21 mouse cellular contexts compared by ENCODE assay signal in genomic region chr9:102929776-102930175, GRCm38 (mm10). TPM values are rescaled to one million over a fixed set of nuclear protein-coding genes. Genes with fewer than 3 reads are reported as not detected.
DNase-seq lines count a peak whose midpoint lies in the region; ATAC-seq lines count a peak whose summit lies in the region.
"Had no signal": no experiment of that assay in that cellular context is flagged by ENCODE, and none has a peak within 500 bp of the region (broad histone marks: within the 10 kb centered on the region; RNA-seq: fewer than 3 reads in every experiment).

No protein-coding gene starts in this region.

- no peaks in the 10 kb centered on the region for H3K27me3 ChIP-seq in forebrain, embryonic 11.5 days (ENCODE audit: control insufficient read depth, insufficient read depth, low read length)
- no peaks in the 10 kb centered on the region for H3K27me3 ChIP-seq in forebrain, embryonic 15.5 days
- H3K27me3 ChIP-seq in forebrain, embryonic 14.5 days (replicated peaks; ENCODE audit: control insufficient read depth, insufficient read depth, low read length): no peaks in the 10 kb centered on the region
- H3K27me3 ChIP-seq in hindbrain, embryonic 15.5 days: no peaks in the 10 kb centered on the region
- no peaks in the 10 kb centered on the region for H3K27me3 ChIP-seq in neural tube, embryonic 14.5 days (ENCODE audit: control insufficient read depth, insufficient read depth, low read length)
- H3K27me3 ChIP-seq in liver, embryonic 11.5 days (replicated peaks; ENCODE audit: control insufficient read depth, insufficient read depth, low read length): no peaks in the 10 kb centered on the region
- H3K27me3 ChIP-seq: CH12.LX; embryonic facial prominence, embryonic 15.5 days had no signal

- no peaks in the 10 kb centered on the region for H3K36me3 ChIP-seq in forebrain, embryonic 11.5 days (ENCODE audit: control insufficient read depth, insufficient read depth, low read length)
- H3K36me3 ChIP-seq in forebrain, embryonic 15.5 days: no peaks in the 10 kb centered on the region
- H3K36me3 ChIP-seq in forebrain, embryonic 14.5 days (ENCODE audit: control insufficient read depth, insufficient read depth, low read length): no peaks in the 10 kb centered on the region
- no peaks in the 10 kb centered on the region for H3K36me3 ChIP-seq in hindbrain, embryonic 15.5 days
- no peaks in the 10 kb centered on the region for H3K36me3 ChIP-seq in neural tube, embryonic 14.5 days (ENCODE audit: control insufficient read depth, insufficient read depth, low read length)
- no peaks in the 10 kb centered on the region for H3K36me3 ChIP-seq in liver, embryonic 11.5 days (ENCODE audit: control insufficient read depth, insufficient read depth, low read length)
- H3K36me3 ChIP-seq: embryonic facial prominence, embryonic 15.5 days had no signal

- DNase-seq in forebrain, embryonic 11.5 days (ENCODE audit: low spot score): no peak
- peak; percentile 54 for DNase-seq in forebrain, embryonic 14.5 days (ENCODE audit: low spot score)
- no peak for DNase-seq in right cerebral cortex, postnatal 36 days (ENCODE audit: low spot score in 2 of 2)
- DNase-seq in kidney, postnatal 25 days: no peak
- no peak for DNase-seq in liver, embryonic 11.5 days (ENCODE audit: low spot score)
- DNase-seq: adrenal gland, adult 8-10 months; cerebellum, adult 11-12 months; gastrocnemius, adult 2 months; heart, adult 18-20 months; kidney, postnatal 14 days; liver; lung, adult 18-20 months; right cerebral cortex, postnatal 25 days; thymus, postnatal 36 days had no signal

- ATAC-seq in forebrain, embryonic 11.5 days (replicated peaks; ENCODE audit: low FRiP score): 0 out of 2 replicates have a peak, but pooled peaks have one; percentile 39
- no peak; the same call in 1 of the 2 replicates for ATAC-seq in forebrain, embryonic 15.5 days (replicated peaks)
- peak; percentile 65 for ATAC-seq in forebrain, embryonic 14.5 days
- peak; percentile 56; the same call in 1 of the 2 replicates for ATAC-seq in hindbrain, embryonic 15.5 days (ENCODE audit: low FRiP score, low read depth)
- ATAC-seq in neural tube, embryonic 14.5 days (ENCODE audit: low read depth): 0 out of 2 replicates have a peak, but pooled peaks have one; percentile 46
- ATAC-seq in liver, embryonic 11.5 days (replicated peaks; ENCODE audit: low FRiP score): no peak

- no peak overlapping the region for H3K4me3 ChIP-seq in forebrain, embryonic 11.5 days (ENCODE audit: low read depth, low read length)
- no peak overlapping the region for H3K4me3 ChIP-seq in forebrain, embryonic 15.5 days
- H3K4me3 ChIP-seq in forebrain, embryonic 14.5 days (ENCODE audit: low read depth, low read length): no peak overlapping the region
- no peak overlapping the region for H3K4me3 ChIP-seq in hindbrain, embryonic 15.5 days
- no peak overlapping the region for H3K4me3 ChIP-seq in neural tube, embryonic 14.5 days (ENCODE audit: low read depth, low read length)
- H3K4me3 ChIP-seq in liver, embryonic 11.5 days (ENCODE audit: low read depth, low read length): no peak overlapping the region
- H3K4me3 ChIP-seq: embryonic facial prominence, embryonic 15.5 days; gastrocnemius, adult 2 months; myocyte had no signal

- H3K9me3 ChIP-seq in forebrain, embryonic 11.5 days (ENCODE audit: control insufficient read depth, low read length): no peaks in the 10 kb centered on the region
- H3K9me3 ChIP-seq in forebrain, embryonic 15.5 days: no peaks in the 10 kb centered on the region
- no peaks in the 10 kb centered on the region for H3K9me3 ChIP-seq in forebrain, embryonic 14.5 days (replicated peaks; ENCODE audit: control insufficient read depth, low read length)
- H3K9me3 ChIP-seq in hindbrain, embryonic 15.5 days: no peaks in the 10 kb centered on the region
- H3K9me3 ChIP-seq in neural tube, embryonic 14.5 days (ENCODE audit: control insufficient read depth, low read length): no peaks in the 10 kb centered on the region
- H3K9me3 ChIP-seq in liver, embryonic 11.5 days (ENCODE audit: control insufficient read depth, low read length): no peaks in the 10 kb centered on the region
- H3K9me3 ChIP-seq: embryonic facial prominence, embryonic 15.5 days had no signal

- H3K9ac ChIP-seq in forebrain, embryonic 11.5 days (ENCODE audit: low read length): no peak overlapping the region
- no peak overlapping the region for H3K9ac ChIP-seq in forebrain, embryonic 15.5 days (replicated peaks)
- H3K9ac ChIP-seq in forebrain, embryonic 14.5 days (ENCODE audit: low read length): no peak overlapping the region
- H3K9ac ChIP-seq in hindbrain, embryonic 15.5 days: no peak overlapping the region
- no peak overlapping the region for H3K9ac ChIP-seq in neural tube, embryonic 14.5 days (replicated peaks; ENCODE audit: low read depth, low read length)
- no peak overlapping the region for H3K9ac ChIP-seq in liver, embryonic 11.5 days (ENCODE audit: low read depth, low read length)
- H3K9ac ChIP-seq: embryonic facial prominence, embryonic 15.5 days had no signal

- no peaks in the 10 kb centered on the region for H3K4me1 ChIP-seq in forebrain, embryonic 11.5 days (replicated peaks; ENCODE audit: control insufficient read depth, insufficient read depth, low read length)
- H3K4me1 ChIP-seq in forebrain, embryonic 15.5 days: no peaks in the 10 kb centered on the region
- no peaks in the 10 kb centered on the region for H3K4me1 ChIP-seq in forebrain, embryonic 14.5 days (ENCODE audit: control insufficient read depth, insufficient read depth, low read length)
- H3K4me1 ChIP-seq in hindbrain, embryonic 15.5 days (replicated peaks): no peaks in the 10 kb centered on the region; the same call in 1 of the 2 replicates
- H3K4me1 ChIP-seq in neural tube, embryonic 14.5 days (ENCODE audit: control insufficient read depth, insufficient read depth, low read length): peaks cover 4% of the 10 kb centered on the region; the same call in 1 of the 2 replicates
- H3K4me1 ChIP-seq in liver, embryonic 11.5 days (replicated peaks; ENCODE audit: control insufficient read depth, insufficient read depth, low read length): peaks cover 15% of the 10 kb centered on the region

- H3K4me2 ChIP-seq in forebrain, embryonic 11.5 days (ENCODE audit: low read depth, low read length, severe bottlenecking): no peak overlapping the region
- H3K4me2 ChIP-seq in forebrain, embryonic 15.5 days (replicated peaks): no peak overlapping the region
- no peak overlapping the region for H3K4me2 ChIP-seq in forebrain, embryonic 14.5 days (ENCODE audit: low read length)
- no peak overlapping the region for H3K4me2 ChIP-seq in hindbrain, embryonic 15.5 days
- no peak overlapping the region for H3K4me2 ChIP-seq in neural tube, embryonic 14.5 days (ENCODE audit: low read depth, low read length)
- no peak overlapping the region for H3K4me2 ChIP-seq in liver, embryonic 11.5 days
- H3K4me2 ChIP-seq: embryonic facial prominence, embryonic 15.5 days; midbrain, embryonic 11.5 days had no signal

- no peak overlapping the region for H3K27ac ChIP-seq in forebrain, embryonic 11.5 days (ENCODE audit: low read depth, low read length)
- H3K27ac ChIP-seq in forebrain, embryonic 15.5 days (replicated peaks): no peak overlapping the region
- no peak overlapping the region for H3K27ac ChIP-seq in forebrain, embryonic 14.5 days (ENCODE audit: low read depth, low read length)
- H3K27ac ChIP-seq in hindbrain, embryonic 15.5 days (replicated peaks): peak overlapping the region; percentile 26; the same call in 1 of the 2 replicates
- no peak overlapping the region for H3K27ac ChIP-seq in neural tube, embryonic 14.5 days (ENCODE audit: low read depth, low read length)
- no peak overlapping the region for H3K27ac ChIP-seq in liver, embryonic 11.5 days (ENCODE audit: low read depth, low read length)
- H3K27ac ChIP-seq: embryonic facial prominence, embryonic 15.5 days; gastrocnemius, adult 2 months had no signal

- 73% methylated on average over 6 of the region's 6 CpGs for WGBS in forebrain, embryonic 11.5 days
- WGBS in forebrain, embryonic 15.5 days: 35% methylated on average over 6 of the region's 6 CpGs
- 36% methylated on average over 6 of the region's 6 CpGs for WGBS in forebrain, embryonic 14.5 days
- 27% methylated on average over 6 of the region's 6 CpGs for WGBS in hindbrain, embryonic 15.5 days
- 25% methylated on average over 6 of the region's 6 CpGs for WGBS in neural tube, embryonic 14.5 days
- WGBS in liver, embryonic 11.5 days: 85% methylated on average over 6 of the region's 6 CpGs

RNA-seq across cellular contexts. Expression of gene Slco2a1, which starts 58.7 kb away (rescaled TPM):
- 0.36 and 0.55 TPM in 2 replicates for polyA plus RNA-seq in forebrain, embryonic 11.5 days (2014; fragmentation: Nextera tagmentation; extraction: Ambion mirVana)
- polyA plus RNA-seq in forebrain, embryonic 15.5 days (2015; fragmentation: Nextera tagmentation; extraction: Ambion mirVana): 1.6 TPM in 2 replicates
- polyA plus RNA-seq in forebrain, embryonic 14.5 days (2014; fragmentation: Nextera tagmentation; extraction: Ambion mirVana): 1.2 and 1.8 TPM in 2 replicates
- polyA plus RNA-seq in hindbrain, embryonic 15.5 days (2015; fragmentation: Nextera tagmentation; extraction: Ambion mirVana): 2.7 and 3.3 TPM in 2 replicates
- polyA plus RNA-seq in neural tube, embryonic 14.5 days (2014; fragmentation: Nextera tagmentation; extraction: Ambion mirVana): 1.0 and 3.4 TPM in 2 replicates
- polyA plus RNA-seq in liver, embryonic 11.5 days (2014; fragmentation: Nextera tagmentation; extraction: Ambion mirVana): 1.7 and 2.4 TPM in 2 replicates

Comparison
In these comparisons a context has a peak if more than half of its experiments do, and no peak if none do; other contexts are left out.
1. ATAC-seq: peak in forebrain, embryonic 11.5 days (single experiment), forebrain, embryonic 14.5 days (single experiment), hindbrain, embryonic 15.5 days (single experiment) and neural tube, embryonic 14.5 days (single experiment); none in forebrain, embryonic 15.5 days (single experiment) and liver, embryonic 11.5 days (single experiment).